Mouse (Mus musculus) right cerebral cortex, postnatal 4 days (tissue): ENCODE data around the gene Spata1.

Source experiments
- DNase-seq: peaks from one replicate; pipeline ENCODE4 v3.0.0-alpha.2; 2022

Gene Spata1

DNA sequence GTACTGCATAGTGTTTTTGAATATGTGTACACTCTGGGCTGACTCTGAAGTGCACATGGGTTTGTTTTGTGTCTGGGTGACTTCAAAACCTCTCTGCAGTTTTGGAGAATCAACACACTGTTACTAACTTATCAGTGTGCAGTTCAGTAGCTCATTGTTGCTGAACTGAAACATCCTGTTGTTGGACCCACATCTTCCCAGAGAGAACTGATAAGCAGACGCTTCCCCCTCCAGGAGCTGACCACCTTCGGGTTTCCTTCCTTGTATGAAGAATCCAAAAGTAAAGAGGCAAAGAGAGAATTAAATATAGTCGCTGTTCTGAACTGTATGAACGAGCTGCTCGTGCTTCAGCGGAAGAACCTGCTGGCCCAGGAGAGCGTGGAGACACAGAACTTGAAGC, 80.7 kb downstream of the Spata1 start:
- no peak for DNase-seq

DNA sequence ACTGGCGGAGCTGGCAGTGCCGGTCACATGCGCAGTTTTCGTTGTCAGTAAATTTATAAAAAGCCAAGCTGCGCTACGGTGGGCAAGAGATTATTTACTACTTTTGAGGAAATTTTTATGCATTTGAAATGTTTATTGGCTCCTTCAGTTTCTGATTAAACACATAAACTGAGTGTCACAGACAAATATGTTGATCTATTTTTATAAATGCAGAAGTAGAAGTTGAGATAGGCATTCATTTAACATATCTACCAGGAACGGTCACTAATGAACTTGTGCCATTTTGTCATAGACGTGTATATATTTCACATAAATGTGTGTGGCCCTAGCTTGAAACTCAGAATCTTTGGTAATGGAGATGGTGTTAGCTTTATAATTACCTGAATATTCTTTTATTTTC, 81.7 kb downstream of the Spata1 start:
- DNase-seq: no peak

DNA sequence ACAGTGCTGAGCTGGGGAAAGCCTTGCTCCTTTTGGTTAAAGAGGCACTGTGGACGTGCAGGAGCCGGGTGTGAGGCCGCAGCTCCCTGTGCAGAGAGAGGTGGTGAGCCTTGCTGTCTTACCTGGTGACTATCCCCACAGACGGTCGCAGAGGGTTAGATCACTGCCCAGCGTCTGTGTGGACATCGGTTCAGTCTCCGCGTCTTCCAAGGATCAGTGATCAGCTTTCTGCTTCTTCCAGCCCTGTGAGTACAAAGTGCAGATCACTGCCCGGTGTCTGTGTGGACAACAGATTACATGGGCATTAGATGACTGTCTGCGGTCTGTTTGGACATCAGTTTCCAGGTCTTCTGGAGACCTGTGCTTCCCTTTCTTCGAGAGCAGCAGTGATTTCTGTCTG, 85.0 kb downstream of the Spata1 start:
- no peak for DNase-seq

DNA sequence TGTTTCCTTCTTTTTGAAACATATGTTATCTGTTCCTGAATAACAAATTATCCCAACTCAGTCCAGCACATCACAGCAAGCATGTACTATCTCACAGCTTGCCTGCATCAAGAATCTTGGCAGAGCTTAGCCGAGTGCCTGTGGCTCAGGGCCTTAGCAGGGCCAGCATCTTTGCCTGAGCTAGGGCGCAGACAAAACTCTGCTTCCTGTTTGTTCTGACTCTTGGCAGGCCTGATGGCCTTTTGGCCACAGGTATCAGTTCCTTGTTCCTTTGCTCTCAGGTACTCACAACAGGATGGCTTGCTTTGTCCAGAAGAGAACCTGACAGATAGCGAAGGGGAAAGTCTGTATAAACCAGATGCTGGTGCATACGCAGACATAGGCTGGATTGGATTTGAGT, 85.6 kb downstream of the Spata1 start:
- DNase-seq: no peak

DNA sequence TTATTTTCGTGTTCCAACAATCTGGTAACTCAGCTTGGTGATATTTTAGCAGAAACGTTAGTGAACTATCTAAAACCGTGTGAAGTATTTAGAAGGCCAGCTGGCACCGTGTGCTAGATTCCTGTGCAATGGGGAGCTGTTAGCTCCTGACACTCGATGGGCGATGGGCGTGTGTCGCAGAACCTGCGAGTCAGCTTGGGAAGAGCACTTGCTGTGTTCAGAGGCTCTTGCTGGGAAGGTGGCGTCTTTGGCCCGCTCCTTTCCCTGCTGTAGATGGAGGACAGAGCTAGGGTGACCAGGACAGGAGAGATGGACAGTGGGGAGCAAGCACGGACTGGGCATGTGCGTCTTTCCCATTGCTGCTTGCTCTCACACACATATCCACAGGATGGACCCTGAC, 86.5 kb downstream of the Spata1 start:
- DNase-seq: no peak

DNA sequence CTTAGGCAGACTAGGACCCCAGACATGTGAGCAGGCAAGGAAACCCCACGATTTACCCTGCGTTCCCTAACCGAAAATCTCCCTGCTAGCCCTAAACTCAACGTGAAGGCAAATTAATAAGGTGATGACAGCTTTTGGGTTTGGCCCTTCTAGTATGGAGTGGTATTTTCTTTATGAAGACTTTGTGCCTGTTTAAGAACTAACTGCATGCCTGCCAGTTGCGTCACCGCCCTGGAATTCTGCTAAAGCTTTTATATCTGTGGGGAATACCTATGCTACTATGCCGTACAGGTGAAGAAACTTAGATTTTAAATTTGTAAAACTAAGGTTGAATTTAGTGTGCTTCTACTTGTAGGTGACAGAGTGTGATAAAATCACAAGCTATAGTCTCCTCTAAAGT, 87.1 kb downstream of the Spata1 start:
- DNase-seq: no peak

DNA sequence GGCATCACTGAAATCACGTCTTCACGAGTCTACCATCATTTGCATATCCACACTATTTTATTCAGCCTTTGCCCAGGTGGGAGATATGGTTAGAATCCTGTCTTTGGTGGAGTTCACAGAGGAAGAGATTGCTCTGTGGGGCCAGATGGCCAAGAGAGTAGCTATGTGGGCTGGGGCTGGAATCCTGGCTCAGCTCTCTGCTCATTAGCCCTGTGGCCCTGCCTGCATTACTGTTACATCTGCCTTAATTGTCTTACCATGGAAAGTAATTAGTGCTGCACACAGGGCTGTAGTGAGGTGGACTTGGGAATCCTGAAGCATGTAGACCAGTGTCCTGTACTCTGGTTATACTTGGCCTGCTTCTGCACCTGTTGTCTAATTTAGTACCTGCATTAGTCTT, 87.5 kb downstream of the Spata1 start:
- DNase-seq: no peak

DNA sequence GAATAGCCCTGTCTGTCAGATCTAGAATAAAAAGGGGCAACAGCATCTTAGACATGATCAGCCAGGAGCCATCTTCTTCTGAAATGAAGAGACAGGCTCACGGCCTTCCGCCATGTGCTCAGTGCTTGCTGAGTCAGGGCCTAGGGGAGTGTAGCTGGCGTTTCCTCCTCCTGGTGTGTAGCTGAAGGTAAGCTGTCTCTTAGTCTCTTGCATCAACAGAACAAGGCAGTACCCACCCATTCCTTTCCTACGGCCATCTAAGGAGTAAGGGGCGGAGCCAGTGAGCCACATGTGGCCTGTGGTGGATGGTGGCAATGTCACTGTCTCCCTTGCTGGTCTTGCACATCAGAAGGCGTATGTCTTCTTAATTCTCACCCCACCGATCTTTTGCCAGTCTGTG, 89.4 kb downstream of the Spata1 start:
- DNase-seq: no peak
